Mouse (Mus musculus) kidney, postnatal 10 days (tissue): ENCODE data around the gene Zfand2a.

ENCODE experiments used
- DNase-seq: peaks from one replicate; pipeline ENCODE4 v3.0.0; 2021; ENCODE audit warnings: mixed read lengths

The Zfand2a gene

DNA sequence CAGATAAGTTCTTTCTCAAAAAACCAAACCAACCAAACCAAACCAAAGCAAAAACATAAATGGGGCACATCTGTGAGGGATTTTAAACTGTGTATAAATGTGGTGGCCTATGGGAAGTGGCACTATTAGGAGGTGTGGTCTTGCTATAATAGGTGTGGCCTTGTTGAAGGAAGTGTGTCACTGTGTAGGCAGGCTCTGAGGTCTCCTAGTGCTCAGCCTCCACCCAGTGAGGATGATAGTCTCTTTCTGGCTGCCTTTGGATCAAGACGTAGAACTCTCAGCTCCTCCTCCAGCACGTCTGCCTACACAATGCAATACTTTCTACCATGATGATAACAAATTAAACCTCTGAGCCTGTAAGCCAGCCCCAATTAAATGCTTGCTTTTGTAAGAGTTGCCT, 18.0 kb downstream of the Zfand2a start:
- DNase-seq, result no peak

DNA sequence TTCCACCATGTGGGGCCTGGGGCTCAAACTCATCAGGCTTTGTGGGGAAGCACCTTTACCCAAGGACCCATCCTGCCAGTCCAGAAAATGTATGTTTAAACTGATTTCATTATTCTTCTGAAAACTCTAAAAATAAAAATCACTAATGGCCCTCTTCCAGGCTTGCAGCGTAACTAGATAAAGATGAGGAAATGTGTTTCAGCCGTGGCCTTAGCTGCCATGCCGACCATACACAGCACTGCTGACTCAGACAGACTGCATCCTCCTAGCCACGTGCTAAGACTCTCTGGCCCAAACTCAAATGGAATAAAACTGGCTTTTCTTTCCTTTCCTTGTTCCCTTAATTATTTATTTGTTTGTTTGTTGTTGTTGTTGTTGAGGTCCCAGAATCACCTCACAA, 19.5 kb downstream of the Zfand2a start:
- DNase-seq, result no peak

DNA sequence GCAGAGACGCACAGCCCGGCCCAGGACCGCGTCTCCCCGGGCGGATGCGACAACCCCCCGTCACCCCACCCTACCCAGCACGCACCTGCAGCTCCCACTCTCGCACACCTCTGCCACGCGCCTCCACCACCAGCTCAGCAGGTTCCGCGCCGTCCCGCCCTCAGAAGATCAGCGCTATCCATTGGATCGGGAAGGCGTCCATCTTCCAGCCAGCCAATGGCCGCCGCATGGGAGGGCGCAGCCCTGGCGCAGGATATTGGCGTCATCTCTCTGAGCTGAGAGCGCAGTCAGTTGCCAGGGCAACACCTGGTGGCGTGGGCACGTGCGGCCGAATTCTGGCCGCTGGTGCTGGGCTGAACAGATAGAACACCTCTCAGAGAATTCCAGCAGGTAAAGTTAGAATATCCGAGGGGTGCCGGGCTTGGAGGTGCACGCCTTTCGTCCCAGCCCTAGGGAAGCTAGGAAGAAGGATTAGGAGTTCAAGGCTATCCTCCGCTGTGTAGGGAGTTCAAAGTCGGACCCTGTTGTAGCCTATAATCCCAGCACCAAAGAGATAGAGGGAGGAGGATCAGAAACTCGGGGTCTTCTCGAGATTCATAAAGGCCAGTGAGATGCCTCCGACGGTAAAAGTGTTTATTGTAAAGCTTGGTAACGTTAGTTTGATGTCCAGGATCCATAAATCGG, 23.8 kb downstream of the Zfand2a start, which contains the start of gene 3110082I17Rik:
Gene 3110082I17Rik (minus strand): TSS at position 144 of the 684 bp plus-strand sequence.
- peak; percentile 100 for DNase-seq

DNA sequence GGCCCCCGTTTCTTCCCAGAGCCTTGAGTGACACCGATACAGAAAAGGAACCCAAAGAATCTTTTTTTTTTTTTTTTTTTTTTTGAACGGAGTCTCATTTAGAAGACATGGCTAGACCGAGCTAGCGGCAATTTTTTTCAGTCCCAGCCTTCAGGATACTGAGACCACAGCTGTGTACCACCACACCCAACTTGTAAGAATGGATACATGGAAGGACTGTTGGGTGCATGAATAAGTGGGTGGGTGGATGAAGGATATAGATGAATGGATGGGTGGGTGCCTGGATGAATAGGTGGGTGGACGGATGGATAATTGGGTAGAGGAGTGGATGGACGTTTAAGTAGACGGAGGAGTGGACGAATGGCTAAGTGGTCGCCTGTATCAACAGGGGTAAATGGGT, 24.4 kb downstream of the Zfand2a start:
- no peak for DNase-seq

DNA sequence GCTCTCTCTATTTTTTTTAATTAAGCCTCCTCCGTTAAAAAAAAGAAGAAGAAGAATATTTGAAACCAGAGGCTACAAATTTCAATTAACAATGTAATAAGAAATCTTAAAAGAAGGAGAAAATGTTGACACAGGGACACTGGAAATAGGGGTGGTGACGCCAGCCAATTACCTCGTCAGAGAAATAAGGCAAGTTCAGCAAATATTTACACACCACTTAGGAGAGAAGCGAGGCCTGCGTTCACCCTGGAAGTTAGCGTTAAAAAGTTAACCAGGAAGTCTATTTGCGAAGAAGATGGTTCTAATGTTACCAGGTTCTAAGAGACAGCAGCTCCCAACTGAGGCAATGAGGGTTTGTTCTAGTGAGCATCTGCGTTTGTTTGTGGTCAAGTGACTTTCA, 27.1 kb downstream of the Zfand2a start:
- DNase-seq, result no peak

DNA sequence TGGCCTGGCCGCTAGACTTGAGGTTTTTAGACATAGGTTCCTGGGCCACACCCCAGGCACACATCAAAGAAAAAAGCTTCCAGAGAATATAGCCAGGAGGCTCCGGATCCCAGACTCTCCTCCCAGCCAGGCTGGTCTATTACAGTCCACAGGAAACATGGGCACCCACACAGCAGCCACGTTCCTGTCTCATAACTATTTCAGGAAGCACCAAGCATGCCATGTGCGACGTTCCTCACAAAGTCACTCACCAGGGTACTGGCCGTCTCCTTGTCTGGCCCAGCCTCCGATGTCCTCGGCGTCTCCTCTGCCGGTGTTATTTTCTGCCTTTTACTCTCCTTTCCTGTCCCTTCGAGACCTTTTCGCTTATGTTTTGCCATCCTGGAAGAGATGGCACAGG, 29.2 kb downstream of the Zfand2a start:
- no peak for DNase-seq

DNA sequence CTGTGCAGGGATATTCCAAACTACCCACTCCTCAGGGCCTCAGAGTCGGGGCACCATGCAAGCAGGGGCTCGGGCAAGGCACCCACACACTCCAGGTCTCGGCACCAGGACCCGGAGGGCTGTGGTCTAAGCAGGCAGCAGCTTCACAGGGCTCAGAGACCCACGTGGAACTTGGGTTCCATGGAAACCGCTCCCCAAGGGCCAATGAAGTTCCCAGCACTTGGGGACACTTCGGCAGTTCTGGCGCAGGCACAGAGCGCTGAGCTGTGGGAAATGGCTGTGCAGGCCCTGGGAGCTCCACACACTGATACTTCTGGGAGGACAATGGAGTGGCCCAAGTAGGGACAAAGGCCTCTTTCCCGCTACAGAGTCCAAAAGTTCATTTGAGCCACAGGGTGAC, 31.3 kb downstream of the Zfand2a start:
- no peak for DNase-seq

DNA sequence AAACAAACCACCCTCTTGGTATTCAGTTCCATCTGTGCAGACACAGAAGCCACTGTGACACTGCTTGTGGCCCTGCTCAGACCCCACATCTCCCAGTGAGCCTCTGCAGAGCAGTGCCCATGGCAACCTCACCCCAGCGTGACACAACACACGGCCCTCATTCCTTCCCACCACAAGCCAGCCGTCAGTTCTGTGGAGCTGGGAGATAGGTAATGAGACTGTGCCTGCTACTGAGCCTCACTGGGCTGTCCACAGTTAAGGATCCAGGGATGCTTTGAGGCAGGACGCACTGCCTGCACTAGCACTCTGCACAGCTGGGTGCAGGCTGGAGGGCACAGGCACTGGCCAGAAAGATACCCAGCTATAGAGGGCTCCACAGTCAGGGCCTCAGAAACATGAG, 34.4 kb downstream of the Zfand2a start:
- DNase-seq, result no peak

DNA sequence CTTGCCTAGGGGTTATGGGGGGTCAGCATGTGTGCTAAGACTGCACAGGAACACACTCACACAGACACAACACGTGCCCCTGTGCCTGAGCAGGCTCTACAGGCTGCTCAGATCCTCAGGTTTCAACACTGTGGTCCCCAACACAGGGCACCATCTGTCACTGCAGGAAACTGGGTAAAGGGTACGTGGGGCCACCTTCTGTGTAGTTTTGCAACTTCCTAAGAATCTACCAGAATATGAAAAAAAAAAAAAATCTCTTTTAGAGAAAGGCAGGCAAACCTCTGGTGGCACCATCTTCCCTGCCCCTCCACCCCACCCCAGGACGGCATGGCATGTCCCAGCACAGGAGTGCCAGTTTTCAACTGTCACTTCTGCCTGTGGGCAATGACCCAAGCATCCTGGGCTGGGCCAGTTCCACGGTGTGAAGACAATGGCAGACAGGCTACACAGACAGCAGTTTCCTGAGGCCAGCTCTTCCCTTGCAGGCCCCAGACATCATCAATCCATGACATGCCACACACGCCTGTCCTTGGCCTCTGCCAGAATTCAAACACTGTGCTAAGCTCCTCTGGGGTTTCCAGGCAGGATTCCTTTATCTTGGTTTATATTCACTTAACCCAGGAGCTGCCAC, 35.1 kb downstream of the Zfand2a start:
- peak; percentile 57 for DNase-seq

DNA sequence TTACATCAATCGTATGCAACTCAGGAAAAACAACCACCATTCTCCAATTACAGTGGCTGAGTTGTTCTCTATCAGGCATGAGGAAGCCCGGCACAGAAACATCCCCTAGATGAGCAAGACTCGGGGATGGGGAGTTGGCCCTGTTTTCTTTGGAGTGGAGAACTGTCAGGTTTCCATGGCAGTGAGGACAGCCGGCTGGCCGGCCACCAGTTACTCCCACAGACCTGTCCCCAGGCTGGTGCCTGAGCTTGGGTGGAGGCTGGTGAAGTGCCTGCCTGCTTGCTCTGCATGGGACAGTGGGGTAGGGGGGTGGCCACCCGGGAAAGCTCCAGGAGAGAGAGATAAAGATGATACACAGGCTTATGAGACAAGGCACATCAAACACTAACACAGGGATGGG, 36.3 kb downstream of the Zfand2a start:
- no peak for DNase-seq

DNA sequence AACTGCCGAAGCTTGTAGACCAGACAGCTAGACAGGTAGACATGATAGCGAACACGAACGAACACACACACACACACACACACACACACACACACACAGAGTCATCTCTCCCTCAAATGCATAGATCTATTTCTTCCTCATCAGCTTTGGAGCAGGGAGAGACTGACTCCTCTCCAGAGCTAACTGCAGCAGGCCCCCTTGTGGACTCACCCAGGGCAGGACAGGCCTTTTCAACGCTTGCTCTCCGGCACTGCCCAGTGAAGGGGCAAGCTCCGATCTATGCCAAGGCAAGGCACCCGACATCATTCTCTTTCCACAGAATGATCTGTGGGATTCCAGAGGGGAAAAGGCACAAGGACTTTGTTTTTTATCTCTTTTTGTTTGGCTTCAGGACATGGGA, 39.1 kb downstream of the Zfand2a start:
- DNase-seq, result no peak

DNA sequence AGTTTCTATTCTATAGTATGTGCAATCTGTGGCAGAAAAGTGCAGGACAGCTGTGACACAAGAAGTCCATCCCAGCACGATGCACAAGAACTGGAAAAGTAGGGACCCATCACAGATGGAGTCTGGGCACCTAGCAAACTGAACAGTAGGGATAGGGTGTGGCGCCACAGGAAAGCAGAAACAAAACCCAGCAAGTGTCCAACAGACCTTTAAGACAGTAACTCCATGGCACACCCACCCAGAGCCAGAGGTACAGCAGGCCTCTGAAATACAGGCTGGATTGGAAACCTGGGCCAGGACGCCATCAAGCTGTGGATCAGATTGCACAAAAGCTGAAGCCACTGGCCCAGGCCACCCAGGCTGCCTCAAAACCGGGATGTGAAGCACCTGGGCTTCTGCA, 41.4 kb downstream of the Zfand2a start:
- no peak for DNase-seq

DNA sequence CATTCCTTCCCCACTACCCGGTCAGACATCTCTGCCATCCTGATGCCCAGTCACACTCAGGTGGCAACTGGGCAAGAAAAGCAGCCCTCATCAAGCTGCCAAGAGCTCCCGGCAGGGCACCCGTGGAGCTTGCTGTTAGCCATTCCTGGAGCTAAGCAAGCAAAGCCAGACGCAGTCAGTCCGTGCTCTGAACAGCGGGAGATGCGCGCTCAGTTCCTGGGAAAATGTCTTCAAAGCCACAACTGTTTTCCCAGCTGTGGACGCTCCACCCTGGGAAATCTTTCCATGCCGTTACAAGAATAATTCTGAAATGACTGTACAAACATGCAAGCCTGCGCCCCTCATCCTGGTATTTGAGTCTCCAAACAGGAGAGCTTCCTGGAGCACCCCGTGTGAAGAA, 41.9 kb downstream of the Zfand2a start:
- DNase-seq, result no peak

DNA sequence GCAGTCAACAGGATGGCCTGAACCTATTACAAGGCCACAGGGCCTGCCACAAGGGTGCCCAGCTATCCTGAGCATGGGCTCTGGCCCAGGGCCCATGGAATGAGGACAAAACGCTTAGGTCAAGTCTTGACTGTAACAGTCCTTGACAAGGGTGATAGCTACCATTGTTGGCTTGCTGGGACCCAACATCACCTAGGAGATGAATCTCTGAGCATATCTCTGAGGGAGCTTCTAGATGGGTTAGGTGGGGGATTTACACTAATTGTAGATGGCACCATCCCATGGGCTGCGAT, 42.7 kb downstream of the Zfand2a start:
- no peak for DNase-seq

DNA sequence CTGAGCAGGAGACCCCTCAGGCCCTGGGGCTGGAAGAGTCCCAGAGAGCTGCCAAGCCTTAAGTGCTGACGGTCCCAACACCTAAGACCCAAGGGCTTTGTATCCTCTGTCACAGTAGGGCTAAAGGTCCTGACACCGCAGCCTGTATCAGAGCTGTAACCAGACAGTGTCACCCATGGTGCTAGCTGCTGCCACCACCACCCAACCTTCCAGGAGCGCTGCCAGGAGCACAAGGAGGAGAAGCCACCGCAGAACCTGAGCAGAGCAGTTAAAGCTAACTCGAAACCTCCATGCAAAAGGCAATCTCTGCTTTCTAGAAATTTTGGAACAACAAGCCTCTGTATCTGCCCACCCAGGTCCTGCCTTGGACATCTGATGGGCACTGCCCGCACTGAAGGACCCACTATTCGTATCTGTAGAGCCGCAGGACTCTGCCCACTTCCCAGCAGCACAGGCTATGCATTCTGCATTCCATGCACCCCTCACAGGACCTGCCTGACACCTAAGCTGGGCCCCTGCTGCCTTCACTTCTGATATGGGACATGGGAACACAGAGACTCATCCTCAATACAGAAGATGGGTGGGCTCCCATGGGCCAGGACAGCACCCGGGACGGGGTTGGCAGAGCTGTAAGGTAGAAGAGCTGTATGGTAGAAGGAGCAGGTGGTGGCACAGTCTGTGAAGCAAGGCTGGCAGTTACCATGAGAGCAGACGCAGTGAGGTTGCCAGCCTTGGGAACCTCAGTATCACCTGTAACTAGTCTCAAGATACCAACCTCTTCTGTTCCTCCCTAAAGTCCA, 43.2 kb downstream of the Zfand2a start:
- DNase-seq, result no peak

DNA sequence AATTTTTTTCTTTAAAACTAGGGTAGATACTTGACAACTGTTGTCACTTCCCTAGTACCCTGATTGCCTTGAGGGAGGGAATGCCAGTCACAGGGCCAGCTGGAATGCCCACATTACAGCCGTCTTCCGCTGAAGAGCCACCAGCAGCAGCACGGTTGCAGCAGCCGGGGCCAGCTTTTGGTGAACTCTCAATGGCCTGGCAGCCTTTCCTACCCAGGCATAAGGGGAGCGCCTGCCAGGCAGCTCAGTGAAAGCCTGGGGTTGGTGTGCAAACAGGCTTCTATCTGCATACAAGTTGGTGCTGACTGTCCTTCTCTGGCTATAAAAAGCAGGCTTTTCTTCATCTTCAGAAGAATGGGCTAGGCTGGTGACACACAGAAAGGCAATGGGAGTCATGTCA, 43.9 kb downstream of the Zfand2a start:
- DNase-seq, result no peak

DNA sequence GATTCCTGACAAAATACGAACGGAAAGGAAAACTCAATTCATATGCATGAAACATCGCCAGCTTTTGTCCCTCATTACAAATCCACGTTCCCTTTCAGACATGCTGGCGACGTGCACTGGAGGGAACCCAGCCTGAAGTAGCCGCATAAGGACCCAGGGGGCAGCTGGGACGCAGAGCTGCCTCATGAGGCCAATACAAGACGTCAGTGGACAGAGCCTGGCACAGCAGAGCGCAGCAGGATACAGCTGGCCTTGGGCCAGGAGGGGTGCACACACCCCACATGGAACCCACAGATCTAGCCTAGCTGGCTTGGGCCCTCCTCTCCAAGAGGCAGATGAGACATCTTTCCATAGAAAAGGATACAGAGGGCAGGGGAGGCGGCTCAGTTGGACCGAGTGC, 45.9 kb downstream of the Zfand2a start:
- no peak for DNase-seq

DNA sequence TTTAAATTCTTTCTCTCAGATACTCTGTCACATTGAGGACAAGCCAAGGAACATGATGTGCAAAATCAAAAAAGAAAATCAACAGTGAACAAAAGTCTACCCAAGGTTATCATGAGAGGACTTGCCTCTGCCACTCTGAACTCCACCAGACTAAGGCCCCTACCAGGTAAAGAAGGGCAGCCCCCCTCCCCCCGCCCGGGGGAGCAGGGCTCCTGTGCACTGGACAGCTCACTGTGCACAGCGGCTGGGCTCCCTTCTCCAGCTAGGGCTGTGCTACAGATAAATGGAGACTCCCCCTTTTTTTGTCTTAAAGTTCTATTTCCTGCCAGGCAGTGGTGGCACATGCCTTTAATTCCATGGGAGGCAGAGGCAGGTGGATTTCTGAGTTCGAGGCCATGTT, 46.6 kb downstream of the Zfand2a start:
- DNase-seq, result no peak

DNA sequence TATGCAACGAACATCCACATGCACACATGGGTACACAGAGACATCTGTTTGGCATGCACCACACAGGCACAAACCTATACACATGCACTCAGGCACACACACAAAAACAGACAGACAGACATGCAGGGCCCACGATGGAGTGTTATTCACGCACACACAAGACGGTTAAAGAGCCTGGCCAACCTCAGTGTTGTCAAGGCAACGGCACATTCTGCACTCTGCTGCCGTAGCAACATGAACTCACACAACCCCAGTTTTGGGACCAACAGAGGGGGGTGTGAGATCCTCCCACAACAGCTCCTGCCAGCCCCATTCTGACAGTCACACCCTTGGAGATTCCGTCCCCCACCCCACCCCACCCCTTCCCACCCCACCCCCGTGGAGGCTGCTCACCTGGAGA, 49.4 kb downstream of the Zfand2a start:
- no peak for DNase-seq

DNA sequence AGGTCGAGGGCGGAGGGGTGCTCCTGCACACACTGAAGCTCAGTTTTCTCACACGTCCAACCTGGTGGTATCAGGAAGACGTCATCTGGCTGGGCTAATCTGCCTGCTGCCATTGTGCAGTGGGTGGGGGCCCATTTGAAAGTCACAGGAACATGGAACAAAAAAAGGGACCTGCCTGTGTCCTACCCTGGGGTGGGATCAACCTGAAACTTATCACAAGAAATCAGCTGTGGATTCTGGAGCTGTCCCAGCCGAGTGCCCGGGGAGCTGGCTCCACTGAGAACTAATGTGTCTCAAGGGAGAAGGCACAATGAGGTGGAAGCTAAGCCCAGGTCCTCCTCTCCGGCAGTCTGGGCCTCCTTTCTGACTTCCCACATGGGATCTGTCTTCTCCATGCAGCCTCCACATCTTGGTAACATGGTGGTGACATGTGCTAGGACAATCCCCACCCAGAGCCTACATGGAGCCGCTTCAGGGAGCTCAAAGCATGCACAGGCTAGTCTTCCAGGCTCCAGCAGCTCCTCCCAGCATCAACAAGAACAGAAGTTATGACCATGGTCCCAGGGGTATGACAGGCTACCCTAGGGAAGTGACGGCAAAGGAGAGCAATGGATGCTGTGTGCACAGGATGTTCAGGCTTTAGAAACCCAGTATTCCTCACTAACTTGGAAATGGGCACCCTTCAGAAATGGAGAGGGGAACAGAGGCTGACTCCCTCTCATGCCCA, 50.3 kb downstream of the Zfand2a start:
- DNase-seq, result no peak

DNA sequence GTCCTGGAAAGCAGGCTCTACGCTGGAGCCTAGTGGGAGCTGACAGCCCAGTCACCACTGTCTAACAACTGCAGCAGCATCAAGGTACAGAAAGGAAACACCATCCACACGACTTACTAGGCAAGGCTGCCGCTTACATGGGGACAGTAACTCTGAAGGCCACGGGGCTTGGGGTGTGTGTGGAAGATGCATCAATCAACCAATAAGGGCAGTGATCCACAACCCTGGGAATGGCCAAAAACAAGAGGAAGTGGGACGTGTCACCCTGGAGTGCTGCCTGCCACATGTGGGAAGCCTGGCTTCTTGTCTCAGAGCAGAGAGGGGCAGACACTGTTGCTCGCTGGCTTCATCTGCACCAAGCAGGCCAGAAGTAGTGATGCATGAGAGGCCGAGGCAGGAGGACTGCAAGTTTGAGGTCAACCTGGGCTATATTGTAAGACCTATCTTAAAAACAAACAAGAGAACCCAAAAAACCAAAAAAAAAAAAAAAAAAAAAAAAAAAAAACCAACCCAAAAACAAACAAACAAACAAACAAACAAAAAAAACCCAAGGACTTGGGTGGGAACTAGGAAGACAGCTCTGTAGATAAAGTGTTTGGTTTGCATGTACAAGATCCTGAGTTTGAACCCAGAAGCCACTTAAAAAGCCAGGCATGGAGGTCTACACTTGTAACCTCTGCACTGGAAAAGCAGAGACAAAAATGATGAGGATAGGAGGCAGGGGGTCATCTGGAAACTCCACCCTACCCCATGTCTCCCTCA, 51.4 kb downstream of the Zfand2a start:
- no peak for DNase-seq

DNA sequence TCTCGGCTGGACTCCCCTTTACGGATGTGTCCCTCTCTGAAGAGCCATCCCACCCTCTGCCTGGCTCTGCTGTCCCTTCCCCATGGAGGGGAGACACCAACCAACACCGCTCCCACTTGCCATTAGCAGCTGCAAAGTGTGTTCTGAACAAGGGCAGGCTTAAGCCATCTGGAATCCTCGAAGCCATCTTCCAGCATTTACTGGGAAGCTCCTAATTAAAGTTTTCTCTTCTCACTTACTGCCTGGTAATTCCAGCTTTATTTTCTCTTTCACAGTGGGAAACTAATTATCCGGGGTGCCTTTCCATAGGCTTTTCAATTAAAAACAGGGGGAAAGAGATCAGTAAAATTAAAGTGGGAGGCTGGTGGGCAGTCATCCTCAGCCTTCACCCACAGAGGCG, 52.0 kb downstream of the Zfand2a start:
- DNase-seq, result no peak

DNA sequence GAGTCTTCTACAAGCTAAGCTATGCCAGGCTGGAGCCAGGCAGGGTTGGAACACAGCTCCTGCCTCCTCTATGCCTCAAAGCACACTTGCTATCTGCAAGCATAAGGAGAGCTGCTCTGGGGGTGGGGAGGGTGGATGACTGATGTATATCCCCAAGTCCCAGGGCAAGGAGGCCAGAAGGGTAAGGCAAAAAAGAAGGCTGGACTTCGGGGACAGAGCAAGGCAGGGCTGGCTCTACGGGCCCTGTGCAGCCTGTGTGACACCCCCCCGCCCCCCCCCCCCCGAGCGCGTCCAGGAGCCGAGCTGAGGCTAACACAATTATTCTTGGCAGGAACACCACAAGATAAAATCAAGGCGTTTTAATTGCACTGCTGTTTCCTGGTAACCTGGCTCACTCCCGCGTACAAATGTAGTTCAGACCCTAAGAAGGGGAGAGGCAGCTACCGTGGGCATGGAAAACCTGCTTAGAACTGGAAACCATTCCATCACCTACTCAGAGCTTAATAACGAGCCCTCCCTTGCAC, 54.5 kb downstream of the Zfand2a start:
- peak; percentile 40 for DNase-seq
